Mouse (Mus musculus) kidney, postnatal 4 days (tissue): ENCODE measurements around the gene Nudt11.
A peak's percentile ranks its signal among the peaks of the same experiment; 100 is the strongest.

ENCODE experiments used
- DNase-seq, 2 experiments: peaks; one replicate each; pipeline ENCODE4 v3.0.0; 2021; ENCODE audit warnings: mixed read lengths in 2 of 2

Nudt11 gene

GRCm38 (mm10) chrX:6047066-6047935 is at the start of gene Nudt11:
Nudt11 (plus strand) TSS chrX:6047453.
- DNase-seq = peak; percentile 26 to 57

GRCm38 (mm10) chrX:6047936-6048614 is 822 bp downstream of the Nudt11 start:
- DNase-seq = peak; percentile 3 to 24

GRCm38 (mm10) chrX:6061563-6061962 is 14.3 kb downstream of the Nudt11 start:
- DNase-seq = no peak

GRCm38 (mm10) chrX:6082954-6083680 is 35.9 kb downstream of the Nudt11 start, which contains the start of gene AU022751:
AU022751 (minus strand) TSS chrX:6083419.
- no peak for DNase-seq

GRCm38 (mm10) chrX:6091547-6091946 is 44.3 kb downstream of the Nudt11 start:
- DNase-seq = no peak

- peak; percentile 8 to 35 for DNase-seq
Measured at GRCm38 (mm10) chrX:6091996-6092757, 44.9 kb downstream of the Nudt11 start.
